Mouse (Mus musculus) R1 (cell line): ENCODE data around the gene Ptpn3.
"Not testable (repeated sequence)": the region's sequence is repeated elsewhere in the genome, so short reads cannot be mapped to it uniquely, and the experiment has no call there.

Experiments used
- DNase-seq: peaks from one replicate; pipeline ENCODE4 v3.0.0-alpha.2; 2018; ENCODE audit warnings: low read depth, low spot score

The Ptpn3 gene

DNA sequence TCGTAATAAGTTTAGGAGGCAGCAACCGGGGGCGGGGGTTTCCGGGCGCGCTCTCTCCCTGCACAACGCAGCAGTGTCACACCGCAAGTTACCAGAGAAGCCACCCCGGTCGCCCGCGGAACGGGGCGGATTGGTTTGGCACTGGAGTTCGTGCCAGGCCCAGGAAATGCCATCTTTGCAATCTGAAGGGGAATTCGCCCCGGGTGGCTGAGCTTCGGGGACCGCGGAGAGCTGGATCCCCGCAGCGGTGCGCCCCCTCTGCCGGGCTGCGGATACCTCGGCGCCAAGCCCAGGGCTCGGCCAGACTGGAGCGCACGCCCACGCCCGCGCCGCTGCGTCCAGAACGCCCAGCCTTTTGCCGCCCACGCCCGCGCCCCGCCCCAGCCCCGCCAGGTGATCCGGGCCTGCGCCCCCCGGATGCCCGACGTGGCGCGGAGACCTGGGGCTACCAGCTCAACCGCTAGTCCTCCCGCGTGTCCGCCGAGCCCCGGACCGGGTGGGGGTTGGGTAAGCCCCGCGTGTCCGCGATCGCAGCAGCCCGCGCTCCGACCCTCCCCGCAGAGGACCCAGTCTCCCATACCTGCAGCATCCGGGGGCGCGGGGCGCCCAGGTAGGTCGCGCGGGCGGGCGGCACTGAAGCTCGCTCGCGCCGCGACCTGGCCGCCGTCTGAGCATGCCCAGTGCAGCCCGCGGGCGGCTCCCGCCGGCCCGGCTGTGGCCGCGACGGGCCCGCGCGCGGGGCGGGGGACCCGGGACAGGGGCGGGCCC is 1.8 kb downstream of the Ptpn3 start:
- peak; percentile 65 for DNase-seq

GRCm38 (mm10) chr4:57299308-57299700 is 2.3 kb downstream of the Ptpn3 start:
- peak; percentile 66 for DNase-seq

DNA sequence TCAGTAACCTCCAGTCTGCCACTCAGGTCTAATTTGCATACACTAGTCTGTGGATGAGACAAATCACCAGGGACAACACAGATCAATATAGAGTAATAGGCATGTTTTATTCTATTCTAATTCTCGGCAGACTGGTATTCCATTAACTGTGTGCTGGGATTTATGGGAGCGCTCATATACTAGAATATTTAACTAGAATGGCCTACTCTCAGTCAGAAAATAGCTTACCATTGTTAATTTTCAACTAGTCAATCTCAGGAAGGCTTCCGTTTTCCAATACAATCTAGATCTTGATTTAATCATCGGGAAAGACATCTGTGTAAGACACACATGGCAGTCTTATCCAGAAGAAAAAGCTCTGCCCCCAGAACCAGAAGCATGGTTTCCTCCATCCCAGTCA is 3.5 kb downstream of the Ptpn3 start:
- DNase-seq: no peak

GRCm38 (mm10) chr4:57294971-57295656 is 6.5 kb downstream of the Ptpn3 start:
- no peak for DNase-seq

GRCm38 (mm10) chr4:57292670-57293069 is 9.0 kb downstream of the Ptpn3 start:
- DNase-seq: no peak

GRCm38 (mm10) chr4:57290049-57290448 is 11.6 kb downstream of the Ptpn3 start:
- DNase-seq: peak; percentile 96

DNA sequence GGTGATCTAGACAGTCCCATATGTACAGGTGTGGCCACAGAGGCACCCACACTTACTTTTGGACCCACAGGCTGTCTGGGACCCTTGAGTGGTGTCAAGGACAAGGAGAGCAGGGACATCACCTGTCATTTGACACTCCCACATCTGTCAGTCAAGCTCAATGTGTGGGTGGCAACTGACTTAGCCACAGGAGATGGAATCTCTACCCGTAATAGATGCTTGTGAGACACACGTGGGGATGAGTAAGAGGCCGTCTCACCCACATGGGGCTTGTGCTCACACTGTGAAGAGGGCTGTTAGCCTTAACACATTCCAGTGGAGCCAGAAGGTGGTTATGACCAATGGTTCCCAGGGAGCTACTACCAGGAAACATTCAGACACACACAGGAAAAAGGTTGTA is 13.8 kb downstream of the Ptpn3 start:
- DNase-seq: no peak

GRCm38 (mm10) chr4:57285251-57285650 is 16.4 kb downstream of the Ptpn3 start:
- DNase-seq: no peak

DNA sequence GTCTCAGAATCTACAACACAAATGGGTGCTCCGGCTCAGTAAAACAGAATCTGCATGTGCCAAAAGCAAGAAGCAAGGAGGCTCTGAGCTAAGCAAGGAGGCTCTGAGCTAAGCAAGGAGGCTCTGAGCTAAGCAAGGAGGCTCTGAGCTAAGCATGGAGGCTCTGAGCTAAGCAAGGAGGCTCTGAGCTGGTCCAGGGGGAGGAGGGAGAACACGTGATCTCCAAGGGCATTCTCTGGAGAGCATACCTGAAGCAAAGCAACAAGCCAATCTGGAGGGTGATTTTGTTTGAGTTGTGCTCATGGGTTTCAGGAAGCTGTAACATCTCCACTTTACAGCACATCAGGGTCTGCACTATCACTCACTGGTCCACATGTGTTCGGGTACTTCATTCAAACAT is 18.4 kb downstream of the Ptpn3 start:
- peak; percentile 47 for DNase-seq

DNA sequence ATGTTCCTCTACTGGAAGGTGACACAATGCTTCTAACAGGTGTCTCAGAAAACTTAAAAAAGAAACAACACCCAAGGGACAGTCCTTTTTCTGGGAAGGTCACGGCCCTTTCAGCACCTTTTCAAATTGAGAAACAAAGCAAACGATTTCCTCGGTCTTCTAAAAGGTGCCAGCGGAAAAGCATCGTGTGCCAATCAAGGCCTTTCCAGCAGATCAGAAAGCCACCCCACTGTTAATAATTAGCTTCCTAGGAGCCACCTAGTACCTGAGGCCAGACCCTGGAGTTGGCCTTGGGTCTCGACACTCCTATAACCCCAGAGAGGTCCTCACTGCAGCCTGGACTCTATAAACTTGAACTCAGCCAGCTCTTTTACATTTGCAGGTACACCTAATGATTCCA is 19.0 kb downstream of the Ptpn3 start:
- DNase-seq: no peak

DNA sequence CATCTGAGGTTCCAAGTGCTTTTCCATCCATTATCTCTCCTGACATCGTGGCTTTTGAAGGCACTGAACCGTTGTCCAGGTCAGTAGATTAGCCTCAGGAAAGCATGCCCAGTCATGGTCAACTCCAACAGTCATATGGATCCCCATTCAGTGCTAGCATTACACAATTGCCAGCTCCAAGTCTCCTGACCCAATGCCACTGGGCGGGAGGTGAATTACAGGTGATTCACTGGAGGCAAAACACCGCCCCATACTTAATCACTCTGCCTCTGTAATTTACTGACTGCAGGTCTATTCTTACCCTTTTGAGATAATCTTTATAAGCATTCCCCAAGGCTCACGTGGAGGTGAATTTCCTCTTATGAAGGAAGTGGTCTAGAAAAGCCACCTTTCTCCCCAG is 19.5 kb downstream of the Ptpn3 start:
- no peak for DNase-seq

GRCm38 (mm10) chr4:57280888-57281287 is 20.7 kb downstream of the Ptpn3 start:
- DNase-seq: no peak

- peak; percentile 98 for DNase-seq
Measured at GRCm38 (mm10) chr4:57279229-57279628, 22.4 kb downstream of the Ptpn3 start.

DNA sequence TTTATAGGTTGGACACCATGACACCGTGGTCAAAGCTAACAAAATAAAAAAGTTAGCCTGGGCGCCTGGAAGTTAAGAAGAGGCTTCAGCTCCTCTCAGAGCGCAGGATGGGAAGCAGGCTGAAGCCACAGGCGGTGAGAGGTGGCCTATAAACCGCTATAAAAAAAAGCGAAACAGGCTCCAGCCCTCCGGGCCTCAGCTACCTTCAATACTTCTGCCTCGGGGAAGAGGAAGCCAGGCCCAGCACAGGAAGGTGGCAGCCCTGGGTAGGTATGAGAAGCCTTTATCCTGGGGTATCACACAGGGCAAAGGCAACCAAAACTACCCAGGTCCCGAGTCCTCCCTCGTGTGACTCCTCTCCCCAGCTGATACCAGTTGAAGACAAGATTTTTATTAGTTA is 22.8 kb downstream of the Ptpn3 start:
- no peak for DNase-seq

DNA sequence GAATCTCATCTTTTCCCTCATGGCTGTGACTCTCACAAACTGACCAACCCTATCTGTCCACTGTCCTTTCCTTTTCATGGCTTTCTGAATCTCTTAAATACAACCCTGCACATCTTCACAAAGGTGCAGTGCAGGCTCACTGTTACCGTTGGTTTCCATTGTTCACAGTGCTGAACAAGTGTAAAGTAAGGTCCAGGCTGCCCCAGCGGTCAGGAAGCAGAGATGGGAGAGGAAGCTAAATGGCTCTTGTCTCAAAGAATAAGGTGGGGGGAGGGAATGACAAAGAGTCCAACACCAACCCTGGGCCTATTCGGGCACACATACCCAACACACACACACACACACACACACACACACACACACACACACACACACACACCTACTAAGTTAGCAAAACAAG is 24.0 kb downstream of the Ptpn3 start:
- peak; percentile 55 for DNase-seq

DNA sequence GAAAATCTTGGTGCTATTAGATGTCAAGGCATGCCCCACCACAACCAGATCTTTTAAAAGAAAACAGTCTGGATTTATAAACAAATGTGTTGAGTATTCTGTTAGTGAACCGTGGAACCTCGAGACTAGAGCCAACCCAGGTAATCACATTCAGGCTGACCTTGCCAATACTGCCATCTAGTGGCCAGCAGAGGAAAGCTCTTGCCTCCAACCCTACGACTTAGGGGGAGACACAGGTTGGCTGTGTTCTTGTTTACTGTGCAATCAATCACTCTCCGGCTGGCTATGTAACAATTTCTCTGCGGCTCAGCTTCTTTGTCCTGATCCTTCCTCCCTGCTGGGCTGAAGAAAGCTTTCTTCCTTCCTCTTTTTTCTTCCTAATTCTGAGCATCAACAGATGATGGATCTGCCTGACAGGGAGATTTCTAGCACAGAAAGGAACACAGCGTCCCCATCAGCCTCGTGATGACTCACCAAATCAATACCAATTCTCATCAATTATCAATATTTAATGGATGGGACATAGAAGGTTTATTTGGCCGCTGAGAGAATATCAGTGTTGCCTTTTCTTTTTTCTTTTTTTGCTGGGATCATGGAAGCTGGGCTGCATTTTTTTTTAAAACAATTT is 26.4 kb downstream of the Ptpn3 start:
- DNase-seq: peak; percentile 98

DNA sequence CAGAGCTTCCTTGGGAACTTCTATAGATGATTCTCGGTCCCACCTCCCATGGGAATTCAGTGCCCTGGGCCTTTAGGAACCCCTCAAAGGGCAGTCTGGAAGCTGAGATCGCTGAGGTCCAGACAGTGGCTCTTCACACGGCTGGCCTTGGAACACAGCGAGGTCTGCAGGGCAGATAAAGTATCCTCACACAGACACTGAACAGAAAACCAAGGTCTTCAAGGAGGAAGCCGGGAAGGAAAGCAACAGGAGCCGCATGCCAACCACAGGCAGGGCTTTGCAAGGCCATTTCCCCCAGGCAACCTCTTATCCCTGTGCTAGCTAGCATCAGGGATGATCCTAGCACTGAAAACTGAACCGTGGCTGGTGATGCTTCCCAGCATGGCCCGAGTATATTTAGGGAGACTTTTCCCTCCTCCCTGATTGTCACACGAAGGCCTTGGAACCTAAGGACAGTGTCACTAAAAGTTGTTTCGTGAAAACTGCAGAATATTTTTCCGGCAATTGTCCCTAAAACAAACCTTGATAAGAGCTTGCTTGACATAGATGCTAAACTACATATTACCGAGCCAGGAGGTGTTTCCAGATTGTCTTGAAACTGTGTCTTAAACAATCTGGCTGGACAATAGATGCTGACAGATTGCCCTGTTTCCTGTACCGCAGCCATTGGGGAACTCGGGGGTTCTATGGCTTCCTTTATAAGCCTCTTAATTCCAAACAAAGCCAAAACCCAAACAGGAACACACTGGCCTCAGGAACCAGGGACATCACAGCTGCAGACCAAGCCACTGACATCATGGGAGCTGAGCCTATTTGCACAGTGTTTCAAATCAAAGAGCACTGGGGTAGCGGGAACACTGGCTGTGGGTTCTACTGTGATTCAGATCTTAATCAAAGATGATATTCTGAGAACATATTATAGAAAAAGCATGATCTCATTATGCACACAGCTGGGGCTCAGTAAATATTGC is 27.8 kb downstream of the Ptpn3 start:
- DNase-seq: peak; percentile 48

DNA sequence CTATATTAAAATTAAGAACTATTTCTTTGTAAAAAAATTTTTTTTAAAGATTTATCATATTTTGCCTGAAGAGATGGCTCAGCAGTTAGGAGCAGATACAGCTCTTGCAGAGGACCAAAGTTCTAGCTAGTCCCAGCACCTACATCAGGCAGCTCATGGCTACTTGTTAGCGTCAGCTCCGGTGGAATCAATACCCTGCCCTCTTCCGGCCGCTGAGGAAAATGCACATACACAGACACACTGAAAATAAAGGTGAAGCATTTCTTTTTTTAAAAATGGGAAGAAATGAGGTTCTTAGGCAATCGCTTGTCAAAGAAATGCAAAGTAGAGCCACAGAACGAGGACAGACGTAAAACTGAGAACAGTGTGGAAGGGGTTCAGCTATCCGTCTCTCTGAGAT is 30.6 kb downstream of the Ptpn3 start:
- peak; percentile 72 for DNase-seq

DNA sequence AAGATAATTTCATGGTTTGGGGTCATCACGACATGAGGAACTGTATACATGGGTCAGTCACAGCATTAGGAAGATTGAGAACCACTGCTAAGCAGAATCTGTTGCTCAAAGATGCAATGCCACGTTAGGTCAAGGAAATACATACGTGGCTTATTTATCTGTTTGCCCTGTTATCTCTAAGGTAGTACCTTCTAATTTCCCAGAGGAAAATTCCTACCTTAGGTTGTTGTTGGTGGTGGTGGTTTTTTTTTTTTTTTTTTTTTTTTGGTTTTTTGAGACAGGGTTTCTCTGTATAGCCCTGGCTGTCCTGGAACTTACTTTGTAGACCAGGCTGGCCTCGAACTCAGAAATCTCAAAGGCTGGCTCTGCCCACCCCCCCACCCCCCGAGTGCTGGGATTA is 31.1 kb downstream of the Ptpn3 start:
- not testable (repeated sequence) for DNase-seq

DNA sequence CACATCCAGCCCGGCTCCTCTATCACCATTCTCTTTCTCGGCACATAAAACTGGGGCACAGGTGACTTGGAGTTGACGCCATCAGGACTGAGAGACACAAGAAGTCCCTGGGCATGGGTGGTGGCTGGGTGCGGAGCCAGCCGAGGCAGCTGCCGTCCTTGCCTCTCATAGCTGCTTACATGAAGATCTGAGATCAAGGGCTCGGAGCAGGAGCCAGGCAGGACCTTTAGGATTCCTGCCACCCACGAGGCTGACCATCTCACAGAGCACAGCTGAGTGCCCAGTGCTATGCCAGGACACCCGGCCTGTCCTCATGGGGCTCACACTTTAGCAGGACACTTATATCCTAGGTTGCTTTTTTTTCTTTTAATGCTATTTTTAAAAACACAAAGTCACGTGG is 32.3 kb downstream of the Ptpn3 start:
- DNase-seq: no peak

DNA sequence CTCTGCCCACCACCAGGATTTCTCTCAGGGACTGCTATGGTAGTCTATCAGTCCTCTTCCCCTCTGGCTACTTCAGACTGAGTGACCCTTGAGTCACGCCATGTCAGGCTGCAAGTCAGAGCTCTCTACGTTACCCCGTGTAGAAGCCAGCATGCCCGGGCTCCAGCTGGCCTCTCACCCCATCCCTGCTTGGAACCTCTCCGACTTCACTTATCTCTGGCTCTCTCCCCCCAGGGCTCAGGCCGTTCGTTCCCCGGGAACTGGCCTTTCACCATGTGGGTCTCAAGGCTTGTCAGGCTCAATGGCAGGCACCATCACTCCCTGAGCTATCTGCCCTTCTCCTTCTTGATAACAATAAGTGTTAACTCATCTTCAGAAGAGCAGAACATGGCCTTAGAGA is 33.3 kb downstream of the Ptpn3 start:
- no peak for DNase-seq

- no peak for DNase-seq
Measured at GRCm38 (mm10) chr4:57266389-57266788, 35.2 kb downstream of the Ptpn3 start.
